Mouse (Mus musculus) urinary bladder, postnatal 36 days (tissue): ENCODE measurements at regions not wholly inside any gene's neighbourhood (a gene's known extent, or its start where the extent isn't known, plus 50 kb on each side); places are given as distances from the start of the nearest gene placed in this dataset.

Source experiments
- DNase-seq, 2 experiments: peaks; one replicate each; pipeline ENCODE4 v3.0.0; 2022; ENCODE audit warnings: low spot score in 2 of 2, mixed read lengths in 1 of 2

DNA sequence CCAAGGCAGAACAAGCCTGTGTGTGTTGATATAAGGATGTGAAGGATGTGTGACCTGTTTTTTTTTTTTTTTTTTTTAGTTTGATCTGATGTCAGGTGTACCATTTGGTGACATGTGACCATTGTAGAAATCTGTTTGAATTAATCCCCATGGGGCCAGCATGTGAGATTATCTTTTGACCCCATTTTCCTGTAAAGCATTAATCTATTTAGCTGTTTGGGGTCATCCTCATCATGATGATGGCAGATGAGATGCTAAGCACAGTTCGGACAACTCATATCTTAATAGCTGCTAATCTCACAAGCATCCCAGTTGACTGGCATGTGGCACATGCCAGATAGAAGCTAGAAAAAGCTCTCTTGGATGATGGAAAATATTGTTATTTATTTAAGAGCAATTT lies 434.0 kb upstream of the Adgrl2 start:
- no peak for DNase-seq

DNA sequence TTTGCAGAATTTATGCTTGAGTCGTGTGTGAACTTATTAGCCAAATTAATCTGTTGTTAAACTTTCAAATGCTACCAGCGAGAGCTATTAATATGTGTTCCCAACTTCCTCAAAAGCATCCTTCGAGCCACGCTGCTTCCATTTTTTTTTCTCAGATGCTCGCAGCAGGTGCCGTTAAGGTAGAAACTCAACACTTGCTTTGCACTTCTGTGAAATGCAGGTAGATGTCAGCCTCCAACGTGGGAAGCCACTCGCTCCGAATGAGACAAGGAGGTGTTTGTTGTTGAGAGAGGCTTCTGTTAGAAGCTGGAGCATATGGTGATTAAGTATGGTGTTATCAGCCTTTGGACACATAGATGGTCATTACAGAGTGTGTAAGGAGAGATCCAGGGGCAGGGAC lies 433.1 kb upstream of the Adgrl2 start:
- DNase-seq = no peak

DNA sequence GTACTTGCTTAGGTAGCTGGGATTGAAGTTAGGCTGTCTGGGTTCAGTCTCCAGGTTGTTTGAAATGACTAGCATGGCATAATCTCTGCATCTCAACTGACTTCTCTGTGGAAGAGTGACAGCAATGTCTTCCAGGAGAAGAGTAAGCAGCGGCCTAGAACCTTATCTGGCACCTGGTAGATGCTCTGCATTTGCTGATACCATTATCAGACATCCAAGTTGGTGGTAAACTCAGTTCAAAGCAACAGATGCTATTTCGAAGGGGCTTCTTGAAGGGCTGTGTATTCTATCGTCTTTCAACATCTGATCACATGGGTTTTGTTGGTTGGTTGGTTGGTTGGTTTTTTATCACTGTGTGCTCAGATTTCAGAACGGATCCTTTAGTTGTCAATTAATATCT lies 424.7 kb upstream of the Adgrl2 start:
- DNase-seq = no peak

DNA sequence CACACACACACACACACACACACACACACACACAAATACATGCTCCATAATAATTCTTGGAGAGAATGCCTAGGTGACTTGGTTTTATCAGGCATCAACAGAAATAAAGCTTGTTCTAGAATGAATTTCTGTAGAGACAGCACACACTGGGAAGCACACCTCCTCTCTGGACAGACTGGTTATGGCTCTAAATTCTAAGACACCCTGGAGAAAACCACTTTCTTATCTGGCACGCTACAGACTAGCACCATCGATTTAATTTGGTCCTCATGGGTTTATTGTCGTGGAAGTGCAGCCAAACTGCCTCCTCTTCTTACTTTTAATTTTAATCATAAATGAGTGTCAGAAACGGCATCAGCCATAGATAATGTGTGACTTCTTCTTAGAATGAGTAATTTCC lies 422.8 kb upstream of the Adgrl2 start:
- DNase-seq = no peak

DNA sequence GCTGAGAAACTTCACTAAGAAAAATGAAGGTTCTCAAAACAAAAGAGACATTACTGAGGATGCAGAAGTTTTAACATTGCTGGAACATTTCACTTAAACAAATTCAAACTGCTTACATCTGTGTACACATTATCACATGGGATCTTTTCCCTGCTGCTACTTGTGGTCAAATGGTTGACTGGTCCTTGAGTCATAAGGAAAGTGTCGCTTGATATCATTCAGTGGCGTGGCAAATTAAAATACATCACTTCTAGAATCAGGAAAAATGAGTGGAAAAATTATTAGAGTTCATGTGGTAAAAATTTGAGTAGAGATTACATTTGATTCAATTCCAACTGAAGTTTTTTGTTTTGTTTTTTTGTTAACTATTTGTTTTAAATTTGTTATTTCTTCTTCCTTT lies 420.2 kb upstream of the Adgrl2 start:
- DNase-seq = no peak

DNA sequence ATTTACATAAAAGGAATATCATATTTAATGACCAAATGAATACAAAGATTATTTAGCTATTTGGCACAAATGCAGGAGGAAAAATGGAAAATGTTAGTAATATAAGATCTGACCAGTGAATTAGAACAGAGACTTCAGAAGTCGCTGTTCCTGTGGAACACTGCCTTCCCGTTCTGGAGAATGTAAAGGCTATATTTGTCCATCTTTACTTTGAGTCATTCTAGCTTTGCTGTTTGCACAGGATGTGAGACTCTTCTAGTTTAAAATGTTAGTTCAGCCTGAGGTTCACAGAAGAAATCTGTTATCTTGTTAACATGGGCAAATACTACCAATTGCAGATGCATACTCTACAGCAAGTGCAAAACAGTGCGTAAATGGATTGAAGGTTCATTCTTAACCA lies 418.5 kb upstream of the Adgrl2 start:
- no peak for DNase-seq

DNA sequence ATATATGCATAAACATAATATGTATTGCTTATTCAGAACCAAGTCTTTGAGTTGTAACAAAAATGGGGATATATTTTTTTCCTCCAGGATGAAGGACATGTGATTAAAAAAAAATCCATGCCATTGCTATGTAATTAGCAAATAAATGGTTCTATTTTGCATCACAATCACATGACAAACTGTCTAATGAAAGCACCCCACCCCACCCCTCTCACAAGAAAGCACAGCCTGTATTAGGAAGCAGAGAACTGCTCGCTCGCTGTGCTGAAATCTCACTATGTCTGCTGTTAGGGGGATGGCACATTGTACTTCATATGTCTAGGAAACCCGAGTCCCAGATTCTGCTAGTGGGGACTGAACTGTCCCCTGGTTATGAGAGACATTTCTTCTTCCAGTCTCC lies 415.5 kb upstream of the Adgrl2 start:
- DNase-seq = no peak

DNA sequence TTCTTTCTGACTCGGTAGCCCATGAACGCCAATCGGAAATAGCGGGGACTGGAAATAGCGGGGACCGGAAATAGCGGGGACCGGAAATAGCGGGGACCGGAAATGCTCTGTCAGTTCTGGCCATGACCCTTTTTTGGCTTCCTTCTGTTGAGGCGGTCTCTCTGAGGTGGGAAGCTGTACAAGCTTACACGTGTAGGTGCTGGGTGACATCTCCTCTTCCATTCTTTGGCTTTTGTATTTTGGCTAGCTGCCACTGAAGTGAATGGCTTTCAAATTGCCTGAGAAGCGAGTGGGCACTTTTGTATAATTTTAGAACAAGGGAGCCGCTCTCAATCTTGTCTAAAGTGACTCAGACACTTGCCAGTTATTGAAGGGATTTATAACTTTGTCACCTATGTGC lies 414.3 kb upstream of the Adgrl2 start:
- DNase-seq = no peak

DNA sequence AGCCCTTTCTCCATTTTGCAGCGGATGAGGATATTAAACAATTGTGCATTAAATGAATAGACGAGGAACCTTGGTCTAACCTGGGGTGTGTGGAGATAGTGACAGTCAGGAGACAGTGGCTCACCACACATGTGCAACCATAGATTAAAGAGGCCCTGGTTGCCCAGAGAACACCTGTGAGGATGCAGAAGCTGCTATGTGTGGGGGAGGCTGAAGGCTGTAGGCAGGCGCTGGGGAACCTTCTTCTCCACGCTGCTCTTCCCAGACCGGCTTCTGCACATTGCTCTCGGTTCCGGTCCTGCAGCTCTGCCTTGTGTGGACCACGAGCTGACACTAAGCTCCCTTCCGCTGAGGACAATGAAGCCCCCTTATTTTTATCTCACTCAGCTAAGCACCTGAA lies 412.1 kb upstream of the Adgrl2 start:
- no peak for DNase-seq

DNA sequence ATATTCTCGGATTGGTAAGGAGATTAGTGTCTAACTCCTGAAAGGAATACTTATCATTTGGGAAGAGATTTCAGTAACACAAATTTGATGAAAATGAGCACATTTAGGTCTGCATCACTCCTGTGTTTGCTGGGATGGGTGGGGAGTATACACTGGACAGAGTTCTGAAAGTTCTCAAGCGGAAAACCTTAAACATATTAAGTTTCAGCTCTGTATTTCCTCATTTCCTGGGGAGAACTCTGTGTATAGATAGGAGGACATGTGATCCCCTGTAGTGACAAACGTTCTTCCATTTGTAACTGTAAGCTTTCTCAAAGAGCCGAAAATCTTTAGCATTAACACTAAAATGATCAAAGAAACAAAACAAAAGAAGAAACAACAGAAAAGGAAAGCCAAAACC lies 404.7 kb upstream of the Adgrl2 start:
- no peak for DNase-seq

DNA sequence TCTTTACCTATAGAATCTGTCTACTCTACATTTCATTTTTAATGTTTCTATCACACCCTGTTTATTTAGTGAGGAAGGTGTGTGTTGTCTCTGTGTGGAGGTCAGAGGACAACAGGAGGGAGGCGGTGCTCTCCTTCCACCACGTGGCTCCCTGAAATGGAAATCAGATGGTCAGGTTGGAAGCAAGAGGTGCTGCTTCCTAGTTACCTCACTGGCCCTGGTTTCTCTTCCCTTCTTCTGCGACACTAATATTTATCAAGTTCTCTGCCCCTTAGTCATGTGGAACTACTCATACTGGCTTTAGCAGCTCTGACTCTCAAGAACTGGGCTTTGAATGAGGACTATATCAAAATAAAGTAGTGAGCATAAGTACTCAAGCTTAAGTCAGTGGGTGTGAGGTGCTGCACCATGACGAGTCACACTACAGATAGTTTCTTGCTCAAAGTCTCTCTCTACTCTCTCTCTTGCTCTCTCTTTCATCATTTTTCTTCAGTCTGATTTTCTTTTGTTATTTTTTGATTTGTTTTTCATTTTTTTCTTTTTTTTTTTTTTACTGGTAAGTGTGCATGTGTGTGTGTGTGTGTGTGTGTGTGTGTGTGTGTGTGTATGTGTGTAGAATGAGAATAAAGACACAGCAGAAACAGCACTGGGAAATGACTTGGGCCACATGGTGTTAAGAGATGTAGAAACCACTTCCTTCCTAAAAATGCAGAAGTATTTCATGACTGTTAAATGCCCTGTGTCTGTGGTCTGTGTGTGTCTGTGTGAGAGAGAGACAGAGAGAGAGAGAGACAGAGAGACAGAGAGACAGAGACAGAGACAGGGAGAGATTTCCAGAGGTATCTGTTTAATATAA lies 403.2 kb upstream of the Adgrl2 start:
- no peak for DNase-seq

DNA sequence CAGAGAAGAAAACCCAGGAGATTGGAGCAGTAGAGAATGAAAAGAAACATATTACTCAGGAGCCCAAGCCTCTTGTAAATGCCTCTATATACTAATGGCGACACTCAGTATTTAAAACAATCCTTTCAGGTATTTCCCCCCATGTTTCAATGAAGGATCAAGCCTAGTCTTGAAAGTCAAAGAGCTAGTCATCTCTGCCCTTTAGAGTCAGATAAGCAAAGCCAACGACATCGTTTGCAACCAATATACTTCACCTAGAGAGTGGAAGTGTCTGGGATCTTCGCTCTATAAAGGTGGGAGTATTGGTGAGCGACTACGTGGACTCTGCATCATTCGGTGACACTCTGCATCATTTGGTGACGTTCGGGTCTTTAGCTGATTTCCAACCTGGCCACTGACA lies 401.8 kb upstream of the Adgrl2 start:
- DNase-seq = no peak

DNA sequence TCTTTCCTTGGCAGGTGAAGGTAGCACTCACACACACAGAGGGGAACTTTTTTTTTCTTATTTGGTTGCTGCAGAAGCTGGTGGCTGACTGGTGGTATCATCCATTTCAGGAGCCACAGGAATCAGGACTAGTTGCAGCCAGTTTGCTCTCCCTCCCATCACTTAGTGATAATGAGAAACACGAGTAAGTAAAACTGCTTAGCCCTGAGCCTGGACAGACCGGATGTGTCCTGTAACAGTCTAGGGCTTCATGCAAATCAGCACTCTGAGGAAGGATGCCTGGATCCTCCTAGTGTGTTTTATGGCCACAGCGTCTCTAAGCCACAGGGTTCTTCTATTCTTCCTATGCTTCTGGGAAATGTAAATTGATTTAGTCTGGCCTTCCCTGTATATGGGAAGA lies 397.2 kb upstream of the Adgrl2 start:
- no peak for DNase-seq

DNA sequence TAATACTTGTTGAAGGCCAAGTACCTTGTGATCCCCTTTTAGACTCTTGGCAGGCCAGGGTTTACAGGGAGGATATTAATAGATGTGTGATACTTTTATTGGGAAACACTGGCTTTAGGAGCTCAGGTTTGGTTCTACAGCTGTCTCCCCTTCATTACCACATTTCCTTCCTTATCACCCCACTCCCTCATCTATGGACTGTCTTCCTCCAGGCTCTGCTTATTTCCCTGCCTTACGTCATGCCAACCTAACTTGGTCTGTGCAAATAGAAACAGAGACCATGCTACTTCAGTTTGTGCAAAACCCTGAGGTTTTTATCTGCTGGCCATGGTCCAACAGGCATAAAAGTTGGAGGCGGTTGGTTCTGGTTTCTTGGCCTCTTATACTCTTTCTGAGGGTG lies 395.7 kb upstream of the Adgrl2 start:
- DNase-seq = no peak

DNA sequence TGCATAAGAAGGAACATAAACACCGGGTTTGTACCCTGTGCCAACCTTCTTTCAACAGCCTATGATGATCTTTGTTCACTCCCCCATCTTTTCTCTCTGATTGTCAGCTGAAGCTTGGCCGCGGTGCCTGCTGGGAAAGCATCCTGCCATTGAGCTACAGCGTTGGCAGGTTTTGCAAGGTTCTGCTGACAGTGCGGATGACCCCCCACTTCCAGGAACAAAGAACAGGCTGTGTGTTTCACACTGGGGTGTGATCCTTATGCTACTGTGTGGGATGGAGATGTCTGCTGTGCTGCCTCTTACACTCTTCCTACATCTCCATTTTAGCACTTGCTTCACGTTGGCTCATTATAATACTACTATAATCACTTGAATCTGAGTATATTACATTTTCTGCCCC lies 395.0 kb upstream of the Adgrl2 start:
- no peak for DNase-seq

DNA sequence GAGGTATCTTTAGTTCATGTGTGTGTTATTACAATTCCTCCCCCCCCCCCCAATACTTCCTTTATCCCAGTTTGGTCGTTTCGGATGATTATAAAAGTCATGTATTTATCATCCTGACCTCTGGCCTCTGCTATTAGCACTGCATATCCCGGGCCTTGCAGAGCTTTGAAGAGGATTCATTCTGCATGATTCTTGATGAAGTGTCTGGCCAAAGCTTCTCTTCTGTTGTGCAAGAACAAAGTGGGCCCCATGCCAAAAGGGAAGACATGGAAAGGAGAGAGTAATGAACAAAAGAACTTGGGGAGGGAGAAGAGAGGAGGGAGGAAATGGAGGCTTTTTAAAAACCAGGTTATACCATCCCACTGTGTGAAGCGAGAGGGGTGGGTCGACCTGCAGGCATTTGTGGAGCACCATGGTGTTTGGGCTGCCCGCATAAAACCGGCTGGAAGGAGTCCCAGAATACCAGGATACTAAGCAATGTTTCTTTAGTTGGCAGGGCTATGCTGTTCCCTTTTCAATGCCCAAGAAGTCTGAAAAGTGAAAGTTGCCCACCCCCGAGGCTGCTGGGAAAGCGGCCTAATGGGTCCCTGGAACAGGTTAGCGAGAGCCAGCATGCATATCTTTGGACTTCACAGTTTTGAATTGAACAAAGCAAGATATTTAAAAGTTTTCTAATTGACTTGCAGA lies 391.3 kb upstream of the Adgrl2 start:
- DNase-seq = peak in 1 of 2 experiments; percentile 38

DNA sequence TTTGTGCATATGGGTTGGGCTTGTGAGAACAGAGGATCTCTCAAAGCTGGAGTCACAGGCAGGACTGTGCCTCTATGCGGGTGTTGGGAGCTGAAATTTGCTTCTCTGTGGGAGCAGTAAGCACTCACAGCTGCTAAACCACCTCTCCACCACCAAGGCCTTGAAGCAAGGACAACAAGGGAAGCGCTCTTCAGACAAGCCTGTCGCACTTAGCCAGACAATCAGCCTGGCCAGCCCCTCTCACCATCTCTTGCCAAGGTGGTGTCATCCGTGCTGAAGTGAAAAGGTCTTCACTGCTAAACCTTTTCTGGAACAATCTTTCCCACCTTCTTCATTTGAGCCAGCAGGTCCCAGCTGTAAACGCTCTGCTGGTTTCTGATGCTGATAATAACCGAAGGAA lies 390.7 kb upstream of the Adgrl2 start:
- no peak for DNase-seq

DNA sequence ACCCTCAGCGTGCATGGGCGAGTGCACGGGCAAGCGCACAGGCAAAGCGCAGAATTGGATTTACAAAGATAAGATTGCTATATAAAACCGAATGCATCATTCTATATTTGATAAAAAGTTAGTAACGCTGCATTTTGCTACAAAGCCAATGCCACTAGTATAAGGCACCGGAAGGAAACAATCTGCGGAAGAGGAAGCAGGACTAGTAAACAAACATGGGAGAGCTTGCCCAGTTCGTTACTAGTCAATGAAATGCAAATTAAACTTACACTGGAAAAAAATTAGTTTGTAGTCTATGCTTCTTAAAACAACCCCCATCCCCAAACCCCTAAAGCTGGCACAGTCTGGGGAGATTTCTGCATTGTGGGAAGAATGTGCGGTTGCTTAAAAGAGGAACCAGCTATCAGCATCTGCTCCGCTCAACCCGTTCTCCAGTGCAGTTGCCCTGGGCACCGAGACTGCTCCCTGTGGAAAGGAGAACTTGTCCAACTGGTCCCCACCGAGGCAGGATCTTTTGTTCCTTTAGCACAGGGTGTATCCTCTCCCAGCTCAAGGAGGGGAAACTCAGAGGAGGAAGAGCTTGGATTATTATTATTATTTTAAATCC lies 389.6 kb upstream of the Adgrl2 start:
- no peak for DNase-seq

DNA sequence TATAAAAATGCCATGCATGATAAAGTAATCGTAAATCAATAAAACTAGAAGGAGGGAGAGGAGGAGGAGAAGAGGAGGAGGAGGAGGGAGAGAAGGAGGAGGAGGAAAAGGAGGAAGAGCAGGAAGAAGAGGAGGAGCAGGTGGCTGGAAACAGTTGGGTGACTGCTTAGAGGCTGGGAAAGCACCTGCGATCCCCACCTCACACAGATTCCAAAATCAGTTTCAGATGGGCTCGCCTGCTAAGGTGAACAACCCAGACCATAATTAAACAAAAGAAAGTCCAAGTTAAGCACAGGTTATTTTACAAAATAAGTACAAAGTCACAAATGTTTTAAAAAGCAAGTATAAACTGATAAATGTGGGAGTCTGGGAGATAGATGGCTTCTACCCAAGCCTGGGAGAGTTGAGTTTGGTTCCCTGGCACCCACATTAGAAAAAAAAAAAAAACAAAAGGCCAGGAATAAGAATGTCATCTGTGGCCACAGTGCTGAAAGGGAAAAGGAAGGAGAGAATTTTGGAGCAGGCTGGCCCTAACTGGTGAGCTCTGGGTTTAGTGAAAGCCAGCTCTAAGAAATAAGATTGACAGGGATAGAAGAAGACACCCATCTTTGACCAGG lies 389.0 kb upstream of the Adgrl2 start:
- no peak for DNase-seq

DNA sequence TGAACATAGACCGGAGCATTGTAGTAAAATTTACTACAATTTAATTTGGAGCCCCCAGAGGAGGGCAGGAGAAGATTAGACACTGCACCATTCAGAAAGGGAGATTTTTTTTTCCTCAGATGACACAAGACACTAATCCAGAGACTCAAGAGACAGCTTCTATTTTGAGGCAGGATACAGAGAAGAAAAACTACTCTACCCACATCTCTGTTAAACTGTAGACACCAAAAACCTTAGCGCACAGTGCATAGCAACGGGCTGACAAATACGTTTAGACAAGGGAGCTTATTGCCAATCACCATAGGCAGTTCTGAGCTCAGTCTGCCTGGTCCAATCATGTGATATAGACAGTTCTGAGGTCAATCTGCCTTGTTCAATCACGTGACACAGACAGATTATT lies 381.1 kb upstream of the Adgrl2 start:
- no peak for DNase-seq

DNA sequence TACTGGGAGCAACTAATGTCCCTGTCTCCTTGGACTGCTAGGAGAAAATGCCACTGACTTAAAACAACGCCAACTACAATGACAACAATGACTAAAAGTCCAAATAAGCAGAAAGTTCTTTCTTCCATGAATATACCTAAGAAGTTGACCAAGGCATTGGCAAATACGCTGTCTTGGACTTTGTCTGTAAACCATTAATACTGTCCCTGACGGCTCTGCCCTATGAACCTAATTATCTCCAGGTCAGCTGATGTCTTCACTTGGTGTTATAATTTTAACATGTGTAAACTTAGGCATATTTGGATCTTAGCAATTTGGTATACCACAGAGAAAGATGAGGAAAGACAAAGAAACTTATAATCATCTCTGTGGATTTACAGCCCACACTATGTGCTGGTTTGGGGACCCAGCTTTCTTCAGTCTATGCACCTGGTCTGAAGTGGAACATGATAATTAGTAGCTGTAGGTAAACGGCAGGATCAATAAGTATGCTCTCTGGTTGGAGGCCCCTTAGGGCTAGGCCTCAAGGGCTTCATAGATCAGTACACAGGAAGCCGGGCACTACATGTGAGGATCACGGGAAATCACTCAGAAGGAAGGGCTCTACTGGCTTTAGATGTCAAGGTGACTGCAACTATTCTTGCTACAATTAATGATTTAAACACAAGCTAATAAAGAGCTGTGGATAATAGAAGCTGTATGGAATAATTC lies 380.3 kb upstream of the Adgrl2 start:
- no peak for DNase-seq

DNA sequence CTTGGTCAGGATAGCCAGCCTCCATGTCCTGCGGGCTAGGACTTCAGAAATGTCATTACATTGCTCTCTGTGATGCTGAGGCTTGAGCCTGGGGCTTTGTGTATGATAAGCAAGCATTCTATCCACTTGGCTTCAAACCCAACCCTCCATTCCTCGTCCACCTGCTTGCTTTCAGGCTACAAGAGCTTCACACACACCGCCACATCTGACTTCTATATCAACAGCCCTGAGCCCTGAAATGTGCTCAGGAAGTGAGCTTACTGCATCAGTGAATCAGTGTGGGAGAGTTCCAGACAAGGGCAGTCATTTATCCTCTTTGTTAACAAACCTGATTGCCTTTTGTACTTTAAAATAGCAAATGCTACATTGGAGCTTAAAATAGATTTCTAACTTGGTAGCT lies 377.5 kb upstream of the Adgrl2 start:
- no peak for DNase-seq
